Mouse (Mus musculus) brown adipose tissue, adult 24 weeks (tissue): Measurements from ENCODE around the gene Cirbp. TPM values are rescaled to one million over a fixed set of nuclear protein-coding genes. Genes with fewer than 3 reads are reported as not detected.

Experiments used
- H3K27ac ChIP-seq: fragments of 200-500 bp; replicated peaks from 2 replicates; pipeline ENCODE4 v1.5.1; 2012; ENCODE audit warnings: low read depth, mild to moderate bottlenecking, low read length
- H3K4me1 ChIP-seq: fragments of 200-500 bp; 2 replicates; pipeline ENCODE4 v1.6.1; 2012; ENCODE audit warnings: low read length, mixed read lengths; ENCODE audit not compliant: control insufficient read depth, insufficient read depth, insufficient read length
- H3K4me3 ChIP-seq: fragments of 200-500 bp; 2 replicates; pipeline ENCODE4 v1.5.1; 2012; ENCODE audit warnings: low read depth, mild to moderate bottlenecking, low read length, moderate library complexity; ENCODE audit not compliant: insufficient read depth
- polyA plus RNA-seq: library from polyadenylated mRNA; stranded (reverse); fragments of >200 nt; gene quantifications from 2 replicates; pipeline ENCODE4 v1.2.4, GENCODE M21; 2012; ENCODE audit not compliant: missing spikeins, insufficient read depth, insufficient read length

Cirbp gene
- polyA plus RNA-seq, 1 experiment, result 27.5 TPM

DNA sequence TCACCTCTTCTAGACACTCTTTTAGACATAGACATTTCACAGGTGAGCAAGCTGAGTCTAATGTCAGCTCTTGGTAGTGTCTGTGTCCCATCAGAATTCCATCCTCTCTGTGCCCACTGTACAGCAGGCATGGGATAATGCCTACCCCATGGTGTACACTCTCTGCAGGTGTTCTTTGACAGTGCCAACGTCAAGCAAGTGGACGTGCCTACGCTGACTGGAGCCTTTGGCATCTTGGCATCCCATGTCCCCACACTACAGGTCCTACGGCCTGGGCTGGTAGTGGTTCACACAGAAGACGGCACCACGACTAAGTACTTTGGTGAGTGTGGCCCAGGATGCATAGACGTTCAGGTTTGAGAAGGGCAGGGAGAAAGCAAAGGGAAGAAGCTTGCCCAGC lies 22.1 kb upstream of the Cirbp start:
- Histone ChIP-seq H3K4me1 (peaks cover 5% of the 10 kb centered on the region; the same call in 1 of the 2 replicates), H3K27ac (no peak overlapping the region), H3K4me3 (peak overlapping the region; percentile 1; the same call in 1 of the 2 replicates)

GRCm38 (mm10) chr10:80144159-80144558 lies 21.6 kb upstream of the Cirbp start:
- no peak overlapping the region for H3K4me3 ChIP-seq
- H3K4me1 ChIP-seq, result peaks cover 5% of the 10 kb centered on the region; the same call in 1 of the 2 replicates
- no peak overlapping the region for H3K27ac ChIP-seq

DNA sequence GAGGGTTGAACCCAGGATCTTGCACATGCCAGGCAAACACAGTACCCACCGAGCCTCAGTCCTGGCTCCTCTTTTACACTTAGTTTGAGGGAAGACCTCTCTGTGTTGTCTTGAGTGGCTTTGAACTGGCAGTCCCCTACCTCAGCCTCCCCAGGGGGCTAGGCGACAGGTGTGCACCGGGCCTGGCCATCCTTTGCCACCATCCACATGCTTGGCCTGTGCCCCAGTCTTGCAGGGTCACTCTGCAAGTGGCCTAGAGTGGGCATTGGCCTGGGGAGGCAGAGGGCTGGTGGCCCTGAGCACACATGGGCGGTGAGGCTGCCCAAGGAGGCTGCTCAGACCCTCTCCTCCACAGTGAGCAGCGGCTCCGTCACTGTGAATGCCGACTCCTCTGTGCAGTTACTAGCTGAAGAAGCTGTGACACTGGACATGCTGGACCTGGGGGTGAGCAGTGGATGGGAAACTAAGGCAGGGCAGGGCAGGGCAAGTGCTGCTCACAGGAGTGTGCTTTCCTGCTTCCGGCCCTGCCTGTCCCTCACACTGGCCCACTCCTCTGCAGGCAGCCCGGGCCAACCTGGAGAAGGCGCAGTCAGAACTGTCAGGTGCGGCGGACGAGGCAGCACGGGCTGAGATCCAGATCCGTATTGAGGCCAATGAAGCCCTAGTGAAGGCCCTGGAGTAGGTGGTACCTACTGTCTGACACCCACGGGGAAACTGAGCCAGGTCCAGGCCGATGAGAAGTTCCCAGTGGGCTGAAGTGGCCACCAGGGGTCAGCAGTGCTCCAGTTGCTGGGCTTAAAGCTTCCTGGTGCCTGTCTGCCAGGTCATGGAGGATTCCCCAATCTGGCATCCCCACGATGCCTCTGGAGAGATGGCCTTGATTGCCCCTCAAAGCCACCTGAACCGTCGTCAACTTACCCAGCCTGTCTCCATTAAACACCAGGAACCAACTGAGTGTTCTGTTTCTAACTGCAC lies 20.6 kb upstream of the Cirbp start:
- Histone ChIP-seq H3K4me1 (peaks cover 5% of the 10 kb centered on the region; the same call in 1 of the 2 replicates), H3K4me3 (no peak overlapping the region), H3K27ac (no peak overlapping the region; the same call in 1 of the 2 replicates)

- H3K4me3 ChIP-seq, result no peak overlapping the region
- H3K4me1 ChIP-seq, result peaks cover 5% of the 10 kb centered on the region; the same call in 1 of the 2 replicates
- H3K27ac ChIP-seq, result no peak overlapping the region; the same call in 1 of the 2 replicates
Measured at GRCm38 (mm10) chr10:80145896-80146295, 19.9 kb upstream of the Cirbp start.

GRCm38 (mm10) chr10:80146568-80147011 lies 19.2 kb upstream of the Cirbp start:
- H3K27ac ChIP-seq, result peak overlapping the region; percentile 97
- H3K4me1 ChIP-seq, result peaks cover 5% of the 10 kb centered on the region; the same call in 1 of the 2 replicates
- no peak overlapping the region for H3K4me3 ChIP-seq

GRCm38 (mm10) chr10:80147146-80147718 lies 18.6 kb upstream of the Cirbp start:
- peak overlapping the region; percentile 97 for H3K27ac ChIP-seq
- H3K4me1 ChIP-seq, result peaks cover 7% of the 10 kb centered on the region
- H3K4me3 ChIP-seq, result peak overlapping the region; percentile 89

DNA sequence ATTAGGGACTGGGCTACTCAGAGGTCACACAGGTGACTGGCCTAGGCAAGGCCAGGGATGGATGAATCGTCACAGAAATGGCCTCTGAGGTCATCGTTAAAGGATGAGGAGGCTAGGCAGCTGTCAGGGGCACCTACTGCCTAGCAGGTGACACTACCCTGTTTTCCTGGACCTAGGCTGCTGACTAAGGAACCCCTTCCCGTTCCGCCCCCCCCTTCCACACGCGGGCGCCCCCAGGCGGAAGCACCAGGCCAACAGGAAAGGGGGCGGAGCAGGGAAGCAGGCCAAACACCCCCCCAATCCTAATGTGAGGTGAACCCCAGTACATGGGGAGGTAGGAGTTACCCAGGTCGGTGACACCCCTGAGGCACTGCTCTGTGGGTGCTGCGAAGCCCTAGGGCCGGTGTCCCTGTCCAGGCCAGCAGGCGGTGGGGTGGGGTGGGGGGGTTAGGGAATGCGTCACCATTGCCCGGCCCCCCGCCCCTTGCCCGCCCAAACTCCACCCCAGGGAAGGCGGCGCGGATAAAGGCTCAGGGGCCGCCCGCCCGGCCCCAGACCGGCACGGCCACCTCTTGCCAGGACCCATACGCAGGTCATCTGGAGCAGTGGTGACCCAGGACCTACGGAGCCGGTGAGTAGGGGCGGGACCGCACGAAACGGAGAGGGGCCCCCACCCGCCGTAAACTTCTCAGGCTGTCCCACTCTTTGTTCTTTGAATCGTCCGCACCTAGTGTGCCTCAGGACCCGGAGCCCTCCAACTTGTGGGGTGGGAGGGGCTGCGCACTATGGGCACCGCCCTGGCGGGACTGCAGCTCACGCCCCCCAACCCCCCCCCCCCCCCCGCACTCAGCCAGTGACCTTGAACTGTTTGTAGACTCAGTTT lies 17.8 kb upstream of the Cirbp start, which contains the start of gene Midn:
Gene Midn (plus strand): TSS at position 554 of the 883 bp plus-strand sequence.
- peaks cover 11% of the 10 kb centered on the region for H3K4me1 ChIP-seq

DNA sequence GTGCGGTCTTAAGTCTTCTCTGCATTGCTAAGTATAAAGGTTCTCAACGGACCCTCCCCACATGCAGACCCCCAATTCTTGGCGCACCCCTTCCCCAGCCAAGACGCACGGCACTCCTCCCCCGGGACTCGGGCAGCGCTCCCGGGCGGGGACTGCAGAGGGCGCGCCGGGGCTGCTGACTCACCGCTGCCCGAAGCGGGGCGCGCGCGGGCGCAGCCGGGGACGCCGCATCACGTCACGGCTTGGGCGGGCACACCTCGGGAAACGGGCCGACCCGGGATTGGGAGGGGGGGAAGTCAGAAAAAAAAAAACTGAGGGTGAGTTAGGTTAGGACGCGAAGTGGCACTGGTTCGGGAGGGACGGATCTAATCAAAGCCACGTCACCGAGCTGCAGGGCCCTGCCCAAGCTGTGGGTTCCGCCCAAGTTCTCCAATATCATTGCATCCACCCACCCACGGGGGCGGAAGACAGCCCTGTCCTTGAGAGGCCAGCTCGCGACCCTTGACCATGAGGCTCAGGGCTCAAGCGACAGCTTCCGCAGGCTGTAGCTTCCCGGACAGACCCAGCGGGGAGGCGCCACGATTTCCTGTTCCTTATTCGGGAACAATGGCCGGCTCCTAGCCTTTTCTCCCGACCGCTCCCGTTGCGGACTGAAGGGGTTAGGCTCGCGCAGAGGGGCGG lies 17.0 kb upstream of the Cirbp start:
- Histone ChIP-seq H3K4me1 (peaks cover 17% of the 10 kb centered on the region), H3K27ac (peak overlapping the region; percentile 90), H3K4me3 (peak overlapping the region; percentile 89)

More for the DNA sequence above, 17.8 kb upstream of the Cirbp start, which contains the start of gene Midn:
- Histone ChIP-seq H3K27ac (peak within 1 kb of the TSS; percentile 97), H3K4me3 (peak within 1 kb of the TSS; percentile 89)

DNA sequence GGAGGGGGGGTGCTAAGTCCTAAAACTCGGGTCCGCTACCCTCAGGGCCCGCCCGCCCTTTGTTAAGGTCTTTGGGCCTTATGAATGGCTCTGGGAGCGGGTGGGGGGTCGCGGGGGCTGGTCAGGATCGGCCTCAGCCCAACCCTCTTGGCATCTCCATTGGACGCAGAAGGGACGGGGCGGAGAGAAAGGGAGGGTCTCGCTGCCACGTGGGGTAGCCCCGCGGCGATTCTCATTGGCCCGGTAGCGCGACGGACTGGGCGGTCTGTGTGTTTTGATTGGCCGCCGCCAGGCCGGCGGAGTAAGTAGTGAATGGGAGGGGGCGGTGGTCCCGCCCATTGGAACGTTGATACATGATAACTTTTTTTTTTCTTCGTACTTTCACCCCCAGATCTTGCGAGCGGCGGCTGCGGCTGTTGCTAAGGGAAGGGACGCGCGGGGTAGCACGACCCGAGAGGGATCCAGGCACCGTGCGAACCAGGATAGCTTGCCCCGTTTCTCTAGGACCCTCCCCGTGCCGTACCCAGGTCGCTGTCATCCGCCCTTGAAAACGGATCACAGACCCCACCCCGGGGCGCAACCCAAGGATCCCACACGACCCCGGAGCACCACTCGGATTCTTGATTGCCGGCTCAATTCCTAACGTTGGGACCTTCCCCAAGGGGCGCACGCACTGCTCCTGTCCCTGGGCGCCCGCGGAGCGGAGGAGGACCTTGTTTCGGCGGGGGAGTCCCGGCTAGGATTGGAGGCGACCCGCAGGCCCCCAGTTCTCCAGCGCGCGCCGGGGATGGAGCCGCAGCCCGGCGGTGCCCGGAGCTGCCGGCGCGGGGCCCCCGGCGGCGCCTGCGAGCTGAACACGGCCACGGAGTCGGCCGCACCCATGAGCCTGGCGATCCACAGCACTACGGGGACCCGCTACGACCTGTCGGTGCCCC lies 16.2 kb upstream of the Cirbp start:
- Histone ChIP-seq H3K4me3 (peak overlapping the region; percentile 89), H3K27ac (peak overlapping the region; percentile 90), H3K4me1 (peaks cover 17% of the 10 kb centered on the region)

GRCm38 (mm10) chr10:80150226-80151210 lies 15.3 kb upstream of the Cirbp start:
- peak overlapping the region; percentile 80 for H3K27ac ChIP-seq
- peak overlapping the region; percentile 86 for H3K4me3 ChIP-seq
- peaks cover 20% of the 10 kb centered on the region for H3K4me1 ChIP-seq

- peaks cover 18% of the 10 kb centered on the region for H3K4me1 ChIP-seq
- H3K4me3 ChIP-seq, result peak overlapping the region; percentile 86
- peak overlapping the region; percentile 80 for H3K27ac ChIP-seq
Measured at GRCm38 (mm10) chr10:80151211-80152034, 14.4 kb upstream of the Cirbp start.
